Mouse (Mus musculus): ENCODE measurements at regions not wholly inside any gene's neighbourhood (a gene's known extent, or its start where the extent isn't known, plus 50 kb on each side); places are given as distances from the start of the nearest gene placed in this dataset.

DNA sequence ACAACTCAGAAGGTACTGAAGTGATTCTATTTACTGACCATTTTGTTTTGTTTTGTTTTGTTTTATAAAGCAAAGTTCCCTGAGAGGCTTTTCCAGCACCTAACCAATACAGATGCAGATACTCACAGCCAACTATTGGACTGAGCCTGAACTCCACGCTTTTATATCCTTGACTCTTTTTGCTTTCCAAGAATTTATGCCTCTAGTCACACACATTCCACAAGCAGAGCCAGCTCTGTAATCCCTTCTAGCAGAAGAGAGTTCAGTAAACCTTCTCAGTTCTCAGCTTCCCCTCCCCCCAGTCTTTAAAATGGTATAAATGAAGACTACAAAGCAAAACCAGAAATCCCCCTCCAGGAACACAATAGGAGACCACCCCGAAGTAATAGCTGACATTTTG is 269.0 kb upstream of the 1700003H04Rik start:
- Histone ChIP-seq H3K27me3 (ENCODE audit: insufficient read depth, low read length) (no peaks in the 10 kb centered on the region), H3K9me3 (ENCODE audit: low read length) (no peaks in the 10 kb centered on the region), H3K4me1 (ENCODE audit: insufficient read depth, low read length) (no peaks in the 10 kb centered on the region), H3K36me3 (ENCODE audit: insufficient read depth, low read length) (no peaks in the 10 kb centered on the region), H3K27ac (no peak overlapping the region), H3K4me2 (ENCODE audit: low read depth, low read length) (no peak overlapping the region), H3K4me3 (ENCODE audit: low read length) (no peak overlapping the region), H3K9ac (replicated peaks; ENCODE audit: low read length) (no peak overlapping the region)
- 75% methylated on average over 2 of the region's 2 CpGs for WGBS
- DNase-seq (ENCODE audit: low spot score) = no peak
- ATAC-seq = no peak
- TF ChIP-seq CTCF (IDR thresholded peaks at IDR 0.05; ENCODE audit: low read depth) = no peak

DNA sequence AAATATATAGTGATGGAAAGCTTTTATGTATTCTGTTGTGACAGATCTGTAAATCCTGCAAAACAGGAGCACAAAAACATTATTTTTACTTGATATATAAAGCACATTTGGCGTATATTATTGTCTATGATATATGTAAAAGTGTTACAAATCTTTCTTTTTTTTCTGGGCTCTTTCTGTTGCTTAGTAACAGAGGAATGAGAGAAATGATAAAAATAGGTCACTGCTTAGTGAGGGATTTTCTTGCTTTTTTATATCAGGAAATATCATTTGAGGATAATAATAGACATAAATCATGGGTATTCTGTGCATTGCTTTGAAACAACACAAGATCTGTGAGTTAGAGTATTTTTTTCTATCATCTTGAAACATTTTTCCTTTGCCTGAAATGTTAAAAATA is 239.7 kb upstream of the 1700003H04Rik start:
- peak; percentile 29 for DNase-seq (ENCODE audit: low spot score)
- Histone ChIP-seq H3K4me1 (ENCODE audit: insufficient read depth, low read length) (no peaks in the 10 kb centered on the region), H3K27ac (no peak overlapping the region), H3K4me3 (ENCODE audit: low read length) (no peak overlapping the region), H3K36me3 (ENCODE audit: insufficient read depth, low read length) (no peaks in the 10 kb centered on the region), H3K9me3 (ENCODE audit: low read length) (no peaks in the 10 kb centered on the region), H3K4me2 (ENCODE audit: low read depth, low read length) (no peak overlapping the region), H3K9ac (replicated peaks; ENCODE audit: low read length) (no peak overlapping the region), H3K27me3 (ENCODE audit: insufficient read depth, low read length) (no peaks in the 10 kb centered on the region)
- TF ChIP-seq CTCF (IDR thresholded peaks at IDR 0.05; ENCODE audit: low read depth) = no peak
- ATAC-seq = 0 out of 2 replicates have a peak, but pooled peaks have one; percentile 21
- WGBS = 75% methylated on average over 1 of the region's 1 CpGs

DNA sequence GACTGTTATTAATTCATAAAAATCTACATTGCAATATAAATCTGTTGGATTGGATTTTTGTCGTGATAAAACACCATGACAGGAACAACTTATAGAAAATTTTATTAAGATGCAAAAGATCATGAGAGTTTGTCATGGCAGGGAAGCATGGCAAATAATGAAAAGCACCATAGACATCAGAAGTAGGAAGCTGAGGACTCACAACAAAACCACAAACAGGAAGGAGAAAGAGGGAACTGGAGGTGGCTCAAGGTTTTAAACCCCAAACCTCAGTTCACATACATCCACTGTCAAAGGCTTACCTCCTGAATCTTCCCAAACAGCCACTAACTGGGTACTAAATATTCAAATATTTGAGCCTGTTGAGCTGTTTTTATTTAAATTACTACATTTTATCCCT is 226.0 kb upstream of the 1700003H04Rik start:
- Histone ChIP-seq H3K4me1 (ENCODE audit: insufficient read depth, low read length) (no peaks in the 10 kb centered on the region), H3K9me3 (ENCODE audit: low read length) (no peaks in the 10 kb centered on the region), H3K27me3 (ENCODE audit: insufficient read depth, low read length) (no peaks in the 10 kb centered on the region), H3K4me2 (ENCODE audit: low read depth, low read length) (no peak overlapping the region), H3K27ac (no peak overlapping the region), H3K36me3 (ENCODE audit: insufficient read depth, low read length) (no peaks in the 10 kb centered on the region), H3K9ac (replicated peaks; ENCODE audit: low read length) (no peak overlapping the region), H3K4me3 (ENCODE audit: low read length) (no peak overlapping the region)
- no peak for DNase-seq (ENCODE audit: low spot score)
- WGBS = 91% methylated on average over 1 of the region's 1 CpGs
- TF ChIP-seq CTCF (IDR thresholded peaks at IDR 0.05; ENCODE audit: low read depth) = no peak
- ATAC-seq = no peak

DNA sequence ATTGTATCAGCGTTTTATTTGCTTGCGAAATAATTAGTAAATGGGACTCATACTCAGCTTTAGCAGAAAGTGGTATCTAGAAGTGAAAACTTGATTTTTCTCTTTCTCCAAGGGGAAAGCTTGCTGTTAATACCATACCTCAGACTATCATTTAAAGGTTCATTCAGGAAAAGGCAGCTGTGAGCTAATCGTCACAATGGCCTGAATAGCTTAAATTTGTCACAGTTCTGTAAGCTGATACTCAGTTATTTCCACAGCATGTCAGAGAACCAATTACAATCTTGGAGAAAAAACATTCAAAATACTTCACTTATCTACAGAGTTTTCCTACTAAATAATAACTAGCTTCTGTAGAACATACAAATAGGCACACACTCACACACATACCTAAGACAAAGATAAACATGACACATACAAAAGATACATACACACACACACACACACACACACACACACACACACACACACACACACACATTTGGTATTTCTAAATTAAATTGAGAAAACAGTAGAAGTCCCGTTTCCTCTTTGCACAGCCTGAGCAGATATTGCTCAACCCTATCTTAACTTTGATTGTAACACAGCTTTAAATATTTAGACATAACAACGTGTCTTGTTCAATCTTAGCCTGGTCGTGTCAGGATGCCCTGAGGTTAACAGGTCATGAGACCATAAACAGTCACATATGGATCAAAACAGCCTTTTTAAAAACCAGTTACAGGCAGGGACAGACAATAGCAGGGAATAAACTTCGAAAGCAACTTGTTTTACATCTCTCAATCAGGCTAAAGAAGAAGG is 208.5 kb upstream of the 1700003H04Rik start:
- TF ChIP-seq CTCF (IDR thresholded peaks at IDR 0.05; ENCODE audit: low read depth) = no peak
- Histone ChIP-seq H3K36me3 (ENCODE audit: insufficient read depth, low read length) (no peaks in the 10 kb centered on the region), H3K27ac (no peak overlapping the region), H3K4me1 (ENCODE audit: insufficient read depth, low read length) (no peaks in the 10 kb centered on the region), H3K4me3 (ENCODE audit: low read length) (no peak overlapping the region), H3K4me2 (ENCODE audit: low read depth, low read length) (no peak overlapping the region), H3K27me3 (ENCODE audit: insufficient read depth, low read length) (no peaks in the 10 kb centered on the region), H3K9ac (replicated peaks; ENCODE audit: low read length) (no peak overlapping the region), H3K9me3 (ENCODE audit: low read length) (no peaks in the 10 kb centered on the region)
- WGBS = 51% methylated on average over 7 of the region's 7 CpGs
- DNase-seq (ENCODE audit: low spot score) (no peak), ATAC-seq (no peak)

GRCm38 (mm10) chr3:124788181-124788580 is 207.3 kb upstream of the 1700003H04Rik start:
- Histone ChIP-seq H3K9ac (replicated peaks; ENCODE audit: low read length) (no peak overlapping the region), H3K36me3 (ENCODE audit: insufficient read depth, low read length) (no peaks in the 10 kb centered on the region), H3K4me1 (ENCODE audit: insufficient read depth, low read length) (no peaks in the 10 kb centered on the region), H3K4me2 (ENCODE audit: low read depth, low read length) (no peak overlapping the region), H3K4me3 (ENCODE audit: low read length) (no peak overlapping the region), H3K27ac (no peak overlapping the region), H3K27me3 (ENCODE audit: insufficient read depth, low read length) (no peaks in the 10 kb centered on the region), H3K9me3 (ENCODE audit: low read length) (no peaks in the 10 kb centered on the region)
- ATAC-seq (no peak), DNase-seq (ENCODE audit: low spot score) (no peak)
- 82% methylated on average over 1 of the region's 1 CpGs for WGBS
- no peak for TF ChIP-seq CTCF (IDR thresholded peaks at IDR 0.05; ENCODE audit: low read depth)

DNA sequence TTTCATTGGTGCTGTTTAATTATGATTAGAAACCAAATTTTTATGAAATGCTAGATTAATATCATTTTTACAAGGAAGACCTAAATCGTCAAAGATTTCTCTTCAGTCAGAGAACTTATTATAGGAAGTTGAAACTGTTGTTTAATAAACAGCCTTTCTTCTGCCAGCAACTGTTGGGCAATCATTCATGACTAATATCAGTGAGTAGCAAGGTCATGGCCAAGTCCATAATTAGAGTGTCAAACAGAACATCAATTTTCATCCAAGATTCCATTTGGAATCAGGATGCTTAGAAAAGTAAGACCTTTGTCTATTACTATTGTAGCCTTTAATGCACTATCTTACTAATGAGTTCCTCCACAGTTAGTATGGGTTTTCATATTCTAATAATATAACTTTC is 189.4 kb upstream of the 1700003H04Rik start:
- 65% methylated on average over 1 of the region's 1 CpGs for WGBS

DNA sequence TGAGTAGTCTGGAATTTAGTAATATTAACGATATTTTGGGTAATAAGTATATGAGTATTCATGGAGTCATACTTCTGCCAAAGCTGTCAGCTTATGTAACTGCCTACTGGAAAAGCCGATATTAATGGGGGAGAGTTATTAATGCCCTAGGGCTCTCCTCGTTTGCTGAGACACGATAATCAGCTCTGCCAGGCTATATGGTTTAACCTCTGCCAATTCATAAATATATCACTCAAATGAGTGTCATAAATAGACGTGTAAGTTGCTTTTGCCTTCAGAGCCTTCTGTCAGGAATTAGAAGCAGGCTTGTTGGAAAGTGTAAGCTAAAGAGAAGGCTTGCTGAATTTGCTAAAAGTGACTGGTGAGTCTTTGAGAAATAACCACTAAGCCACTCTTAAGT is 188.4 kb upstream of the 1700003H04Rik start:
- Histone ChIP-seq H3K27ac (no peak overlapping the region), H3K4me2 (ENCODE audit: low read depth, low read length) (no peak overlapping the region), H3K9ac (replicated peaks; ENCODE audit: low read length) (no peak overlapping the region), H3K36me3 (ENCODE audit: insufficient read depth, low read length) (no peaks in the 10 kb centered on the region), H3K27me3 (ENCODE audit: insufficient read depth, low read length) (no peaks in the 10 kb centered on the region), H3K9me3 (ENCODE audit: low read length) (no peaks in the 10 kb centered on the region), H3K4me3 (ENCODE audit: low read length) (no peak overlapping the region), H3K4me1 (ENCODE audit: insufficient read depth, low read length) (no peaks in the 10 kb centered on the region)
- ATAC-seq (no peak), DNase-seq (ENCODE audit: low spot score) (peak; percentile 12)
- TF ChIP-seq CTCF (IDR thresholded peaks at IDR 0.05; ENCODE audit: low read depth) = no peak
- 46% methylated on average over 5 of the region's 5 CpGs for WGBS

More for the DNA sequence above, 189.4 kb upstream of the 1700003H04Rik start:
- no peak for TF ChIP-seq CTCF (IDR thresholded peaks at IDR 0.05; ENCODE audit: low read depth)
- Histone ChIP-seq H3K9ac (replicated peaks; ENCODE audit: low read length) (no peak overlapping the region), H3K9me3 (ENCODE audit: low read length) (no peaks in the 10 kb centered on the region), H3K4me1 (ENCODE audit: insufficient read depth, low read length) (no peaks in the 10 kb centered on the region), H3K27ac (no peak overlapping the region), H3K4me2 (ENCODE audit: low read depth, low read length) (no peak overlapping the region), H3K4me3 (ENCODE audit: low read length) (no peak overlapping the region), H3K27me3 (ENCODE audit: insufficient read depth, low read length) (no peaks in the 10 kb centered on the region), H3K36me3 (ENCODE audit: insufficient read depth, low read length) (no peaks in the 10 kb centered on the region)
- peak; percentile 36 for DNase-seq (ENCODE audit: low spot score)
- no peak for ATAC-seq
